Comparison of ENCODE assay signal across 8 mouse cellular contexts in genomic region chr16:42319831-42320230, GRCm38 (mm10). TPM values are rescaled to one million over a fixed set of nuclear protein-coding genes. Genes with fewer than 3 reads are reported as not detected.
DNase-seq lines count a peak whose midpoint lies in the region.

No protein-coding gene starts in this region.

- DNase-seq in adrenal gland, adult 8-10 months, result peak; percentile 7
- DNase-seq in adrenal gland, adult 18-20 months (ENCODE audit: low spot score in 2 of 2), result no peak
- peak; percentile 45 for DNase-seq in adrenal gland, postnatal 10 days
- DNase-seq in cerebellum, postnatal 10 days, result peak; percentile 80 to 84
- peak; percentile 47 for DNase-seq in heart, postnatal 4 days
- no peak for DNase-seq in layer of hippocampus, adult 9-10 months (ENCODE audit: low spot score)
- no peak for DNase-seq in urinary bladder, adult 18-20 months (ENCODE audit: low spot score in 2 of 2)
- DNase-seq in T-cell, adult 2 months (ENCODE audit: low spot score), result no peak

RNA-seq across cellular contexts. Expression of gene Gap43, which starts 20.6 kb away (rescaled TPM):
- total RNA-seq in adrenal gland, adult 8-10 months (2022), result under 1 TPM; 0.31 to 0.74 (median 0.73) TPM
- under 1 TPM; 0.60 to 0.83 TPM for total RNA-seq in adrenal gland, adult 18-20 months (2021)
- total RNA-seq in adrenal gland, postnatal 10 days (2021), result 10 to 100 TPM; 17.3 to 42.6 TPM
- 1 to 10 TPM; 4.0 to 5.3 TPM for total RNA-seq in heart, postnatal 4 days (2021)

Comparison
In these comparisons a context has a peak if more than half of its experiments do, and no peak if none do; other contexts are left out.
1. DNase-seq: peak in adrenal gland, adult 8-10 months (single experiment), adrenal gland, postnatal 10 days (single experiment), cerebellum, postnatal 10 days (2 of 2) and heart, postnatal 4 days (single experiment); none in adrenal gland, adult 18-20 months (0 of 2), layer of hippocampus, adult 9-10 months (single experiment), urinary bladder, adult 18-20 months (0 of 2) and T-cell, adult 2 months (single experiment).